ENCODE assay signal across 27 mouse cellular contexts in the genomic region with DNA sequence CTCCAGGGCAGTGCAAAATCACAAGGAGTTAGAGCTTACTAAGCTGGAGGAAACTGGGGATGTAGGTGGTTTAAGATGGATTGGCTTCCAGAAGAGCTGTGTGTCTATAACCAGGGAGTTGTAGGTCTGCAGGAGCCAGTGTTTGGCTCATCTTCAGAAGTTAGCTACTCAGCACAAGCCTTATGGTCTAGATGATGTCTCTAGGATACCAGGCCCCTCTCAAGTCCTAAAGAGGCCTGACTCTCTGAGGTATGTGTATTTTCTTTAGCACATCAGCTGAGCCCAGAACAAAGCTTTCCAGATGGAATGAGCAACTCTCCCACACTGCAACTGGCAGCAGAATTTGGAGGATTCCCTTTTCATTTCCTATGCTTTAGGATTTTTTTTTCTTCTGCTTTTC.
DNase-seq lines count a peak whose midpoint lies in the region; ATAC-seq lines count a peak whose summit lies in the region.
"Had no signal": no experiment of that assay in that cellular context is flagged by ENCODE, and none has a peak within 500 bp of the region (broad histone marks: within the 10 kb centered on the region; RNA-seq: fewer than 3 reads in every experiment).

No protein-coding gene starts in this region.

- H3K36me3 ChIP-seq in midbrain, embryonic 16.5 days (ENCODE audit: control insufficient read depth, insufficient read depth, low read length), result no peaks in the 10 kb centered on the region
- H3K36me3 ChIP-seq: heart, embryonic 10.5 days; hindbrain, embryonic 15.5 days; limb, embryonic 10.5 days; liver, embryonic 15.5 days; lung, embryonic 15.5 days; midbrain, embryonic 13.5 days; neural tube, embryonic 12.5 days had no signal

- no peaks in the 10 kb centered on the region for H3K27me3 ChIP-seq in midbrain, embryonic 16.5 days (ENCODE audit: control insufficient read depth, insufficient read depth, low read depth, low read length)
- H3K27me3 ChIP-seq: forebrain, embryonic 13.5 days; hindbrain, embryonic 15.5 days; liver, embryonic 15.5 days; lung, embryonic 15.5 days; megakaryocyte, embryonic 14.5 days; midbrain, embryonic 13.5 days; neural tube, embryonic 12.5 days had no signal

- DNase-seq in frontal cortex, postnatal 10 days (ENCODE audit: low spot score in 2 of 2), result no peak
- DNase-seq in layer of hippocampus, adult 8-10 months (ENCODE audit: low spot score in 2 of 2), result peak; percentile 38 to 43
- DNase-seq in layer of hippocampus, postnatal 25 days (ENCODE audit: extremely low spot score in 1 of 2, low spot score in 1 of 2), result no peak
- DNase-seq in layer of hippocampus, adult 9-11 months, result peak; percentile 58
- DNase-seq in right cerebral cortex, postnatal 36 days (ENCODE audit: low spot score in 2 of 2), result peak; percentile 14 to 28
- DNase-seq: adrenal gland, postnatal 14 days; cerebellum, adult 8-10 months; cerebellum, postnatal 36 days; embryo, embryonic 11 days; heart, postnatal 4 days; kidney, adult 2 months; liver; lung, postnatal 36 days; retina, postnatal 1 day; thymus, postnatal 14 days had no signal

- H3K27ac ChIP-seq in midbrain, embryonic 16.5 days (ENCODE audit: low read length), result no peak overlapping the region
- H3K27ac ChIP-seq: forebrain, embryonic 13.5 days; heart, embryonic 10.5 days; hindbrain, embryonic 15.5 days; kidney, postnatal 0 days; limb, embryonic 10.5 days; liver, embryonic 15.5 days; lung, embryonic 15.5 days; midbrain, embryonic 13.5 days; neural tube, embryonic 12.5 days had no signal

- no peaks in the 10 kb centered on the region for H3K4me1 ChIP-seq in midbrain, embryonic 16.5 days (ENCODE audit: control insufficient read depth, insufficient read depth, low read length)
- H3K4me1 ChIP-seq: forebrain, embryonic 13.5 days; heart, embryonic 10.5 days; hindbrain, embryonic 15.5 days; liver, embryonic 15.5 days; lung, embryonic 15.5 days; megakaryocyte, embryonic 14.5 days; midbrain, embryonic 13.5 days; neural tube, embryonic 12.5 days had no signal

- ATAC-seq in frontal cortex, adult (ENCODE audit: low TSS enrichment), result peak; percentile 96
- ATAC-seq in midbrain, embryonic 16.5 days, result no peak
- ATAC-seq: forebrain, embryonic 13.5 days; midbrain, embryonic 13.5 days had no signal

- H3K4me3 ChIP-seq in midbrain, embryonic 16.5 days (ENCODE audit: low read depth, low read length), result no peak overlapping the region
- H3K4me3 ChIP-seq: forebrain, embryonic 13.5 days; heart, embryonic 10.5 days; hindbrain, embryonic 15.5 days; limb, embryonic 10.5 days; liver, embryonic 15.5 days; lung, embryonic 15.5 days; megakaryocyte, embryonic 14.5 days; midbrain, embryonic 13.5 days; neural tube, embryonic 12.5 days had no signal

- H3K9ac ChIP-seq in midbrain, embryonic 16.5 days (ENCODE audit: low read depth, low read length), result no peak overlapping the region
- H3K9ac ChIP-seq: forebrain, embryonic 13.5 days; hindbrain, embryonic 15.5 days; liver, embryonic 15.5 days; lung, embryonic 15.5 days; midbrain, embryonic 13.5 days; neural tube, embryonic 12.5 days had no signal

- H3K4me2 ChIP-seq in midbrain, embryonic 16.5 days (ENCODE audit: low read length), result no peak overlapping the region
- H3K4me2 ChIP-seq: forebrain, embryonic 13.5 days; hindbrain, embryonic 15.5 days; liver, embryonic 15.5 days; lung, embryonic 15.5 days; midbrain, embryonic 13.5 days; neural tube, embryonic 12.5 days had no signal

- no peaks in the 10 kb centered on the region for H3K9me3 ChIP-seq in midbrain, embryonic 16.5 days (replicated peaks; ENCODE audit: control insufficient read depth, low read length, poor library complexity, severe bottlenecking)
- H3K9me3 ChIP-seq: forebrain, embryonic 13.5 days; heart, embryonic 10.5 days; hindbrain, embryonic 15.5 days; limb, embryonic 10.5 days; liver, embryonic 15.5 days; lung, embryonic 15.5 days; megakaryocyte, embryonic 14.5 days; midbrain, embryonic 13.5 days; neural tube, embryonic 12.5 days had no signal

Comparison
In these comparisons a context has a peak if more than half of its experiments do, and no peak if none do; other contexts are left out.
1. DNase-seq: peak in layer of hippocampus, adult 8-10 months (2 of 2), layer of hippocampus, adult 9-11 months (single experiment) and right cerebral cortex, postnatal 36 days (2 of 2); none in frontal cortex, postnatal 10 days (0 of 2) and layer of hippocampus, postnatal 25 days (0 of 2).